Mouse (Mus musculus) midbrain, embryonic 13.5 days (tissue): ENCODE data around the gene Yipf1. TPM values are rescaled to one million over a fixed set of nuclear protein-coding genes. Genes with fewer than 3 reads are reported as not detected.

Experiments
- ATAC-seq: fragments of 200-750 bp; cut with Nextera tagmentation; 2 replicates; pipeline ENCODE4 v1.8.0; 2017; ENCODE audit warnings: mild to moderate bottlenecking, moderate TSS enrichment, moderate library complexity
- H3K27ac ChIP-seq: fragments of 300-500 bp; sonication (generic); 2 replicates; pipeline ENCODE4 v1.5.1; 2015; ENCODE audit warnings: inconsistent platforms, mild to moderate bottlenecking, moderate library complexity
- H3K27me3 ChIP-seq: fragments of 300-500 bp; sonication (generic); 2 replicates; pipeline ENCODE4 v1.6.1; 2015; ENCODE audit warnings: mild to moderate bottlenecking, inconsistent platforms
- H3K36me3 ChIP-seq: fragments of 300-500 bp; sonication (generic); 2 replicates; pipeline ENCODE4 v1.6.1; 2015; ENCODE audit warnings: mild to moderate bottlenecking, inconsistent platforms
- H3K4me1 ChIP-seq: fragments of 300-500 bp; sonication (generic); replicated peaks from 2 replicates; pipeline ENCODE4 v1.6.1; 2015; ENCODE audit warnings: inconsistent platforms
- H3K4me2 ChIP-seq: fragments of 300-500 bp; sonication (generic); replicated peaks from 2 replicates; pipeline ENCODE4 v1.6.1; 2015; ENCODE audit warnings: moderate library complexity, mild to moderate bottlenecking, inconsistent platforms
- H3K4me3 ChIP-seq: fragments of 300-500 bp; sonication (generic); replicated peaks from 2 replicates; pipeline ENCODE4 v1.5.1; 2015; ENCODE audit warnings: mild to moderate bottlenecking, inconsistent platforms
- H3K9ac ChIP-seq: fragments of 300-500 bp; sonication (generic); replicated peaks from 2 replicates; pipeline ENCODE4 v1.6.1; 2015; ENCODE audit warnings: mild to moderate bottlenecking, inconsistent platforms
- H3K9me3 ChIP-seq: fragments of 300-500 bp; sonication (generic); 2 replicates; pipeline ENCODE4 v1.6.1; 2016; ENCODE audit warnings: mild to moderate bottlenecking, inconsistent platforms
- WGBS: fragments of 180-500 bp; shearing (Covaris S2); methylation state at CpG from one replicate; pipeline ENCODE4 v1.1.7; 2015; 5-methylcytosine and 5-hydroxymethylcytosine counted together
- polyA plus RNA-seq: library from polyadenylated mRNA; unstranded; fragments of >200 nt; fragmentation: Nextera tagmentation; extraction: Ambion mirVana; gene quantifications from 2 replicates; pipeline ENCODE4 v1.2.1, GENCODE M21; 2015

Yipf1 gene
- polyA plus RNA-seq, 1 experiment from 2014 or later: 53.9 TPM

GRCm38 (mm10) chr4:107387465-107387864 is 73.3 kb downstream of the Yipf1 start:
- 89% methylated on average over 8 of the region's 8 CpGs for WGBS
- ATAC-seq: no peak
- Histone ChIP-seq H3K4me3 (no peak overlapping the region), H3K27me3 (no peaks in the 10 kb centered on the region), H3K4me1 (no peaks in the 10 kb centered on the region), H3K4me2 (no peak overlapping the region), H3K9ac (no peak overlapping the region), H3K9me3 (no peaks in the 10 kb centered on the region), H3K27ac (no peak overlapping the region), H3K36me3 (peaks cover 77% of the 10 kb centered on the region)

DNA sequence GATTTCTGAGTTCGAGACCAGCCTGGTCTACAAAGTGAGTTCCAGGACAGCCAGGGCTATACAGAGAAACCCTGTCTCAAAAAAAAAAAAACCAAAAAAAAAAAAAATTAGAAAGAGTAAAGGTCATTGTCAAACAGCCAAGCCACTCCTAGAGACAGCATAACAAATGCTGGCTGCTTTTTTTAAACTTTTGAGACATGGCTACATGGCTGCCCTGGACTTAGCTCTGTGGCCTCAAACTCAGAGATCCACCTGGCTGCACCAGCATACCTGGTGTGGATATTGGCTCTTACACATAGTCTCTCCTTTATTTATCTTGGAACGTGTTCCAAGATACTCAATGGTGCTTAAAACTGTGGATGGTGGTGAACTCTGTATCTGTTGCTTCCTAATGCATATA is 74.1 kb downstream of the Yipf1 start:
- 98% methylated on average over 2 of the region's 2 CpGs for WGBS
- Histone ChIP-seq H3K4me1 (no peaks in the 10 kb centered on the region), H3K27ac (no peak overlapping the region), H3K27me3 (no peaks in the 10 kb centered on the region), H3K9ac (no peak overlapping the region), H3K4me3 (no peak overlapping the region), H3K9me3 (no peaks in the 10 kb centered on the region), H3K4me2 (no peak overlapping the region), H3K36me3 (peaks cover 76% of the 10 kb centered on the region)
- ATAC-seq: no peak

GRCm38 (mm10) chr4:107389345-107389744 is 75.2 kb downstream of the Yipf1 start:
- no peaks in the 10 kb centered on the region for H3K27me3 ChIP-seq
- H3K9me3 ChIP-seq: no peaks in the 10 kb centered on the region
- H3K27ac ChIP-seq: no peak overlapping the region
- no peak overlapping the region for H3K4me3 ChIP-seq
- no peak overlapping the region for H3K9ac ChIP-seq
- WGBS: 94% methylated on average over 3 of the region's 3 CpGs
- no peak overlapping the region for H3K4me2 ChIP-seq
- ATAC-seq: no peak
- no peaks in the 10 kb centered on the region for H3K4me1 ChIP-seq
- H3K36me3 ChIP-seq: peaks cover 81% of the 10 kb centered on the region

DNA sequence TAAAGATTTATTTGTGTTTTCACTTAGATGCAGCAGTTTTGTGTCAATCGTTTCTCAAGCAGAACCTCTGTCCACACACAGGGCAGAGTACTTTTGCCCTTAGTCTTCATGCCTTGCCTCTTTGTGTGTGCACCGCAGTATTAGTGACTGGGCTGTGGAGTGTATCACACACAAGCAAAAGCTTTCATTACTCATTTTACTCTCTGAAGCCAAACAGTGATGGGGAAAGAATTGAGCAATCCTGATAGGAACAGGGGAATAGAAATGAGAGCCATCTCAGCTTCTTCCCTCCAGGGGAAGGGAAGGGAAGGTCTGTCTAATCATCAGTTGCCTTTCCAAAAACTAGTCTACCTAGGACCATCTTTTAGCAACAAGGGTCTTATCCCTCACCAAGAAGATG is 79.6 kb downstream of the Yipf1 start:
- Histone ChIP-seq H3K4me1 (no peaks in the 10 kb centered on the region), H3K4me2 (no peak overlapping the region), H3K27me3 (no peaks in the 10 kb centered on the region), H3K36me3 (peaks cover 70% of the 10 kb centered on the region), H3K9me3 (no peaks in the 10 kb centered on the region), H3K9ac (no peak overlapping the region), H3K4me3 (no peak overlapping the region), H3K27ac (no peak overlapping the region)
- 97% methylated on average over 2 of the region's 2 CpGs for WGBS
- no peak for ATAC-seq

Other genes with a start within 250 kb of the Yipf1 start
- gene Mrpl37, start 247.5 kb upstream of the Yipf1 start, polyA plus RNA-seq: 72.8 and 84.9 TPM in 2 replicates
- gene Cyb5rl, start 247.4 kb upstream of the Yipf1 start, polyA plus RNA-seq: 3.5 and 4.2 TPM in 2 replicates
- not detected in 2 replicates for gene Cdcp2, start 217.5 kb upstream of the Yipf1 start, polyA plus RNA-seq
- gene Tmem59, start 136.0 kb upstream of the Yipf1 start, polyA plus RNA-seq: 377 and 395 TPM in 2 replicates
- 28.4 and 45.1 TPM in 2 replicates for gene Tceanc2, start 135.2 kb upstream of the Yipf1 start, polyA plus RNA-seq
- gene Ldlrad1, start 105.2 kb upstream of the Yipf1 start, polyA plus RNA-seq: not detected in 2 replicates
- 54.9 and 56.5 TPM in 2 replicates for gene Lrrc42, start 60.8 kb upstream of the Yipf1 start, polyA plus RNA-seq
- 34.9 and 39.6 TPM in 2 replicates for gene Hspb11, start 60.8 kb upstream of the Yipf1 start, polyA plus RNA-seq
- gene Dio1, start 7.2 kb upstream of the Yipf1 start, polyA plus RNA-seq: 0.13 TPM in 1 of 2 replicates, not detected in the other
- gene Ndc1, start 53.4 kb downstream of the Yipf1 start, polyA plus RNA-seq: 20.5 and 20.9 TPM in 2 replicates
- gene Glis1, start 120.2 kb downstream of the Yipf1 start, polyA plus RNA-seq: 1.0 and 1.5 TPM in 2 replicates